Mouse (Mus musculus): Measurements from ENCODE around the gene Bsn. TPM values are rescaled to one million over a fixed set of nuclear protein-coding genes. Genes with fewer than 3 reads are reported as not detected.

The Bsn gene
- polyA plus RNA-seq, 1 experiment: 1.4 TPM

GRCm38 (mm10) chr9:108065491-108066011 is 124.6 kb downstream of the Bsn start:
- no peak overlapping the region for H3K4me3 ChIP-seq (ENCODE audit: low read depth, low read length)
- no peaks in the 10 kb centered on the region for H3K4me1 ChIP-seq (ENCODE audit: control insufficient read depth, insufficient read depth, insufficient read length, low read length)
- no peak overlapping the region for H3K27ac ChIP-seq (ENCODE audit: insufficient read depth, low read depth, low read length)
- H3K27me3 ChIP-seq (ENCODE audit: control insufficient read depth, insufficient read depth, low read length): no peaks in the 10 kb centered on the region
- TF ChIP-seq POLR2A (IDR thresholded peaks at IDR 0.05; ENCODE audit: low read depth, low read length): no peak
- peak; percentile 64; the same call in 1 of the 2 replicates for TF ChIP-seq CTCF (IDR thresholded peaks at IDR 0.05; ENCODE audit: extremely low read depth, insufficient read length, insufficient replicate concordance, low read depth, low read length)
- 37% methylated on average over 5 of the region's 5 CpGs for WGBS
- H3K36me3 ChIP-seq (ENCODE audit: control insufficient read depth, insufficient read depth, low read length): peaks cover 41% of the 10 kb centered on the region

GRCm38 (mm10) chr9:108063361-108063760 is 126.8 kb downstream of the Bsn start:
- Histone ChIP-seq H3K27me3 (ENCODE audit: control insufficient read depth, insufficient read depth, low read length) (no peaks in the 10 kb centered on the region), H3K36me3 (ENCODE audit: control insufficient read depth, insufficient read depth, low read length) (peaks cover 42% of the 10 kb centered on the region), H3K4me3 (ENCODE audit: low read depth, low read length) (no peak overlapping the region), H3K27ac (ENCODE audit: insufficient read depth, low read depth, low read length) (no peak overlapping the region), H3K4me1 (ENCODE audit: control insufficient read depth, insufficient read depth, insufficient read length, low read length) (no peaks in the 10 kb centered on the region)
- WGBS: 87% methylated on average over 12 of the region's 12 CpGs
- TF ChIP-seq CTCF (IDR thresholded peaks at IDR 0.05; ENCODE audit: extremely low read depth, insufficient read length, insufficient replicate concordance, low read depth, low read length) (no peak), POLR2A (IDR thresholded peaks at IDR 0.05; ENCODE audit: low read depth, low read length) (no peak)

GRCm38 (mm10) chr9:108062142-108062541 is 128.0 kb downstream of the Bsn start:
- Histone ChIP-seq H3K27me3 (ENCODE audit: control insufficient read depth, insufficient read depth, low read length) (no peaks in the 10 kb centered on the region), H3K27ac (ENCODE audit: insufficient read depth, low read depth, low read length) (no peak overlapping the region), H3K36me3 (ENCODE audit: control insufficient read depth, insufficient read depth, low read length) (peaks cover 49% of the 10 kb centered on the region), H3K4me1 (ENCODE audit: control insufficient read depth, insufficient read depth, insufficient read length, low read length) (no peaks in the 10 kb centered on the region), H3K4me3 (ENCODE audit: low read depth, low read length) (no peak overlapping the region)
- TF ChIP-seq POLR2A (IDR thresholded peaks at IDR 0.05; ENCODE audit: low read depth, low read length) (no peak), CTCF (IDR thresholded peaks at IDR 0.05; ENCODE audit: extremely low read depth, insufficient read length, insufficient replicate concordance, low read depth, low read length) (no peak)
- 88% methylated on average over 3 of the region's 3 CpGs for WGBS

- no peak for TF ChIP-seq POLR2A (IDR thresholded peaks at IDR 0.05; ENCODE audit: low read depth, low read length)
- no peak for TF ChIP-seq CTCF (IDR thresholded peaks at IDR 0.05; ENCODE audit: extremely low read depth, insufficient read length, insufficient replicate concordance, low read depth, low read length)
- peaks cover 60% of the 10 kb centered on the region for H3K36me3 ChIP-seq (ENCODE audit: control insufficient read depth, insufficient read depth, low read length)
- H3K27ac ChIP-seq (ENCODE audit: insufficient read depth, low read depth, low read length): no peak overlapping the region
- peaks cover 13% of the 10 kb centered on the region for H3K4me1 ChIP-seq (ENCODE audit: control insufficient read depth, insufficient read depth, insufficient read length, low read length)
- H3K27me3 ChIP-seq (ENCODE audit: control insufficient read depth, insufficient read depth, low read length): no peaks in the 10 kb centered on the region
- WGBS: 97% methylated on average over 9 of the region's 9 CpGs
- no peak overlapping the region for H3K4me3 ChIP-seq (ENCODE audit: low read depth, low read length)
Measured at GRCm38 (mm10) chr9:108058291-108058690, 131.9 kb downstream of the Bsn start.

- Histone ChIP-seq H3K27ac (ENCODE audit: insufficient read depth, low read depth, low read length) (no peak overlapping the region), H3K4me3 (ENCODE audit: low read depth, low read length) (no peak overlapping the region), H3K36me3 (ENCODE audit: control insufficient read depth, insufficient read depth, low read length) (peaks cover 56% of the 10 kb centered on the region), H3K4me1 (ENCODE audit: control insufficient read depth, insufficient read depth, insufficient read length, low read length) (peaks cover 16% of the 10 kb centered on the region), H3K27me3 (ENCODE audit: control insufficient read depth, insufficient read depth, low read length) (no peaks in the 10 kb centered on the region)
- no peak for TF ChIP-seq POLR2A (IDR thresholded peaks at IDR 0.05; ENCODE audit: low read depth, low read length)
- TF ChIP-seq CTCF (IDR thresholded peaks at IDR 0.05; ENCODE audit: extremely low read depth, insufficient read length, insufficient replicate concordance, low read depth, low read length): no peak
- WGBS: 89% methylated on average over 5 of the region's 5 CpGs
Measured at GRCm38 (mm10) chr9:108057262-108057562, 133.0 kb downstream of the Bsn start.

- TF ChIP-seq CTCF (IDR thresholded peaks at IDR 0.05; ENCODE audit: extremely low read depth, insufficient read length, insufficient replicate concordance, low read depth, low read length): no peak
- 87% methylated on average over 28 of the region's 28 CpGs for WGBS
- H3K27ac ChIP-seq (ENCODE audit: insufficient read depth, low read depth, low read length): no peak overlapping the region
- peaks cover 16% of the 10 kb centered on the region for H3K4me1 ChIP-seq (ENCODE audit: control insufficient read depth, insufficient read depth, insufficient read length, low read length)
- H3K4me3 ChIP-seq (ENCODE audit: low read depth, low read length): no peak overlapping the region
- peaks cover 57% of the 10 kb centered on the region for H3K36me3 ChIP-seq (ENCODE audit: control insufficient read depth, insufficient read depth, low read length)
- H3K27me3 ChIP-seq (ENCODE audit: control insufficient read depth, insufficient read depth, low read length): no peaks in the 10 kb centered on the region
Measured at GRCm38 (mm10) chr9:108056361-108057261, 133.6 kb downstream of the Bsn start.

- H3K27ac ChIP-seq (ENCODE audit: insufficient read depth, low read depth, low read length): no peak overlapping the region
- 90% methylated on average over 6 of the region's 6 CpGs for WGBS
- TF ChIP-seq POLR2A (IDR thresholded peaks at IDR 0.05; ENCODE audit: low read depth, low read length): no peak
- no peak for TF ChIP-seq CTCF (IDR thresholded peaks at IDR 0.05; ENCODE audit: extremely low read depth, insufficient read length, insufficient replicate concordance, low read depth, low read length)
- H3K4me1 ChIP-seq (ENCODE audit: control insufficient read depth, insufficient read depth, insufficient read length, low read length): peaks cover 16% of the 10 kb centered on the region
- no peaks in the 10 kb centered on the region for H3K27me3 ChIP-seq (ENCODE audit: control insufficient read depth, insufficient read depth, low read length)
- H3K4me3 ChIP-seq (ENCODE audit: low read depth, low read length): no peak overlapping the region
- H3K36me3 ChIP-seq (ENCODE audit: control insufficient read depth, insufficient read depth, low read length): peaks cover 65% of the 10 kb centered on the region
Measured at GRCm38 (mm10) chr9:108055661-108056237, 134.4 kb downstream of the Bsn start.

Data from small intestine, adult 2 months (tissue).